Mouse (Mus musculus): ENCODE measurements around the gene Rpl23.

DNA sequence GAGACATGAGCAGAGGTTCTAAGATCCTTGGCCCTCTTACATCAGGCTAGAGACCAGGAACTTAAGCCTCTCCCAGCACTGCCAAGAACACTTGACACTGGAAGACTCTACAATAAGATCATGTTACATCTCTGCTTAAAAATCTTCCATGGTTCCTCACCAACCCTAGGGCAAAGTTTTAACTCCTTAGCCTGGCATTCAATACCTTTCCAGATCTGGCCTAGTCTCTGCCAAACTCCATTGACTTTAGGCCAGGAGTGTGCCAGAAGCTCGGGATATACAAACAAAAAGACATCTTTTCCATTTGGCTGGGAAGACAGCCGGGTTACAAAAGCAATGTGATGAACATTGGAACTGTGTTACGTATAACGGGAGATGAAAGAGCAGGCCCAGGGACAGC, 44.6 kb downstream of the Rpl23 start:
- TF ChIP-seq TAL1 (conservative IDR thresholded peaks at IDR 0.05; ENCODE audit: low read depth, low read length) (no peak), CTCF (IDR thresholded peaks at IDR 0.05; ENCODE audit: low read depth, low read length) (no peak), POLR2AphosphoS5 (IDR thresholded peaks at IDR 0.05; ENCODE audit: insufficient replicate concordance, low read depth, low read length) (no peak)
